Mouse (Mus musculus): ENCODE results near the gene B4galt3. TPM values are rescaled to one million over a fixed set of nuclear protein-coding genes. Genes with fewer than 3 reads are reported as not detected.
"Not testable (repeated sequence)": the region's sequence is repeated elsewhere in the genome, so short reads cannot be mapped to it uniquely, and the experiment has no call there.

B4galt3 gene
- polyA plus RNA-seq, 1 experiment from 2014 or later: 94.3 TPM

GRCm38 (mm10) chr1:171295063-171295402 lies 24.9 kb downstream of the B4galt3 start:
- no peak for ATAC-seq (replicated peaks; ENCODE audit: low FRiP score)
- H3K4me1 ChIP-seq: peaks cover 10% of the 10 kb centered on the region
- H3K9me3 ChIP-seq (replicated peaks): no peaks in the 10 kb centered on the region
- H3K36me3 ChIP-seq: peaks cover 11% of the 10 kb centered on the region
- H3K27ac ChIP-seq: peak overlapping the region; percentile 96
- 13% methylated on average over 3 of the region's 3 CpGs for WGBS
- H3K4me2 ChIP-seq: peak overlapping the region; percentile 73
- peaks cover 19% of the 10 kb centered on the region for H3K27me3 ChIP-seq
- peak overlapping the region; percentile 74; the same call in 1 of the 2 replicates for H3K9ac ChIP-seq
- H3K4me3 ChIP-seq (replicated peaks): peak overlapping the region; percentile 79

- no peak overlapping the region for H3K4me3 ChIP-seq (replicated peaks)
- no peak overlapping the region for H3K27ac ChIP-seq
- H3K4me1 ChIP-seq: peaks cover 7% of the 10 kb centered on the region
- H3K36me3 ChIP-seq: no peaks in the 10 kb centered on the region
- no peak overlapping the region for H3K9ac ChIP-seq
- no peak for ATAC-seq (replicated peaks; ENCODE audit: low FRiP score)
- H3K27me3 ChIP-seq: peaks cover 22% of the 10 kb centered on the region
- H3K4me2 ChIP-seq: no peak overlapping the region
- H3K9me3 ChIP-seq (replicated peaks): no peaks in the 10 kb centered on the region
- 70% methylated on average over 3 of the region's 3 CpGs for WGBS
Measured at GRCm38 (mm10) chr1:171298226-171298625, 28.1 kb downstream of the B4galt3 start.

DNA sequence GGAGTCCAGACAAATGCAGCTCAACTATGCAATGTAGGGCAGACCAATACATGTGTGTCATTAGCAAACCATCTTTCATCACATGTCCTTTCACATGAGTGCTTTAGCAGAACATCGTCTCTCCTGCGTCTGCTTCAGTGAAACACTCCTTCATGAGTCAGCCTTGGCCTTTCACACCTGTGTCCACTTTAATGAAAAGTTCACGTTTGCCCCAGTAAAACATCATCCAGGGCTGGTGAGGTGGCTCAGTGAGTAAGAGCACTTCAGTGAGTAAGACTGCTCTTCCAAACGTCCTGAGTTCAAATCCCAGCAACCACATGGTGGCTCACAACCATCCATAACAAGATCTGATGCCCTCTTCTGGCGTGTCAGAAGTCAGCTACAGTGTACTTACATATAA lies 36.0 kb downstream of the B4galt3 start:
- H3K9ac ChIP-seq; H3K27me3 ChIP-seq; H3K4me1 ChIP-seq; H3K36me3 ChIP-seq; H3K9me3 ChIP-seq (replicated peaks); ATAC-seq (replicated peaks; ENCODE audit: low FRiP score); H3K27ac ChIP-seq; H3K4me3 ChIP-seq (replicated peaks); H3K4me2 ChIP-seq: not testable (repeated sequence)
- 75% methylated on average over 5 of the region's 5 CpGs for WGBS

GRCm38 (mm10) chr1:171309321-171309720 lies 39.2 kb downstream of the B4galt3 start:
- no peak for ATAC-seq (replicated peaks; ENCODE audit: low FRiP score)
- H3K36me3 ChIP-seq: no peaks in the 10 kb centered on the region
- WGBS: 69% methylated on average over 2 of the region's 2 CpGs

DNA sequence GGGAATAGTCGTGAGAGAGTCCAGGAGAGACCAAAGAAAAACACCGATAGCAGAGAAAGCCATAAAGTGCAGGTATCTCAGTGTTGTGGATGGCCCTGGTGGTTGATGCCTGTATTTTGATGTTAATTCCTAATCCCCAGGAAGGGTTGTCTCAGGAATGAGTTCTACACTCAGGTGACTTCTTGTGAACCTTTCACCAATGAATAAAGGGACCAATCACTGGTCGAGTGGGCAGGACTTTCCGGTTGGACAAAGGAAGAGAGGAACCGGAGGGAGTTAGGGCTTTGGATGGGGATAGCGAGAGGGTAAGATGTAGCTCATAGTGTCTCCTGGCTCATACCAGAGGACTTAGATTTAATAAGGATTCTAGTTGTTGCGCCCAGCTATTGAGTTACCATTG lies 49.6 kb downstream of the B4galt3 start:
- H3K36me3 ChIP-seq: 0 out of 2 replicates have a peak, but pooled peaks cover 5% of the 10 kb centered on the region
- no peak for ATAC-seq (replicated peaks; ENCODE audit: low FRiP score)
- peaks cover 6% of the 10 kb centered on the region; the same call in 1 of the 2 replicates for H3K4me1 ChIP-seq
- 15% methylated on average over 7 of the region's 7 CpGs for WGBS
- H3K4me3 ChIP-seq (replicated peaks): peak overlapping the region; percentile 33
- no peaks in the 10 kb centered on the region for H3K9me3 ChIP-seq (replicated peaks)
- H3K27me3 ChIP-seq: no peaks in the 10 kb centered on the region
- H3K27ac ChIP-seq: no peak overlapping the region
- H3K4me2 ChIP-seq: peak overlapping the region; percentile 51
- H3K9ac ChIP-seq: 0 out of 2 replicates have a peak overlapping the region, but pooled peaks have one; percentile 24

More at GRCm38 (mm10) chr1:171309321-171309720, 39.2 kb downstream of the B4galt3 start:
- Histone ChIP-seq H3K4me3 (replicated peaks) (no peak overlapping the region), H3K9me3 (replicated peaks) (no peaks in the 10 kb centered on the region), H3K9ac (no peak overlapping the region), H3K4me1 (no peaks in the 10 kb centered on the region), H3K4me2 (no peak overlapping the region), H3K27me3 (no peaks in the 10 kb centered on the region), H3K27ac (no peak overlapping the region)

DNA sequence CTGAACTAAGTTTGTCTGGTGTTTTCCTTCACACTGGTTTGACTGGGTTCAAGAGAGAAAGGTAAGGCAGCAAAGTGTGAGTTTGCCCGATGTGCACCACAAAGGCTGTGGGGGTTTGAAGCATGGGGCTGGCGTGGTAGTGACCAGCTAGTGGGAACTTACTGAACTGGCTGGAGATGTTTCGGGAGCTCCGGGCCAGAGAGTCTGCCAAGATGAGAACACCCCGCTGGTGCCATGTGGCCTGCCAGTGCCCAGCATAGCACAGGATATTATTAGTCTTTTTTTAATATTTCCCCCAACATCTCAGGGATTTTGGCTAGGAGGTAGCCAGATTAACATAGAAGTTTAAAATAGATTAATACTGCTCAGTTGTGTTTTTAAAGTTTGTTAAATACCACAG lies 50.0 kb downstream of the B4galt3 start:
- no peak for ATAC-seq (replicated peaks; ENCODE audit: low FRiP score)
- Histone ChIP-seq H3K36me3 (0 out of 2 replicates have a peak, but pooled peaks cover 9% of the 10 kb centered on the region), H3K9me3 (replicated peaks) (no peaks in the 10 kb centered on the region), H3K9ac (0 out of 2 replicates have a peak overlapping the region, but pooled peaks have one; percentile 24), H3K27ac (no peak overlapping the region), H3K27me3 (no peaks in the 10 kb centered on the region), H3K4me2 (peak overlapping the region; percentile 51), H3K4me1 (peaks cover 6% of the 10 kb centered on the region; the same call in 1 of the 2 replicates), H3K4me3 (replicated peaks) (peak overlapping the region; percentile 33)
- WGBS: 21% methylated on average over 5 of the region's 5 CpGs

DNA sequence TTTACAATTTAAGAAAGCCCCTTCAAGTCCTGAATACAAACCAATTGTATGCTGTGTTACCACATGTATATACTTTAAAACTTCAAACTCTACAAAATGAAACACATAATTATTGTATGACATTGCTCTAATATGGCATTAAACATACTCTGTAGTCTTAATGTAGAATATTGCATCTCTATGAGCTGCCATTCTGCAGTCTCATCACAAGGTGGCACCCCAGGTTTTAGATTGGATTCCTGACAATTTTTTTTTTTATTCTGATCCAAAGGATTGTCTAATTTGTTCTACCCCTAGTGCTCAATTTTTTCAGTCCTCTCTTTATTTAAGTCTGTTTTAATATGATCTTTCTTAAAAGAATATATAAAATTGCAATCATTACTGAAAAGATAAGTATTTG lies 51.3 kb downstream of the B4galt3 start:
- peaks cover 6% of the 10 kb centered on the region; the same call in 1 of the 2 replicates for H3K4me1 ChIP-seq
- no peaks in the 10 kb centered on the region for H3K9me3 ChIP-seq (replicated peaks)
- ATAC-seq (replicated peaks; ENCODE audit: low FRiP score): no peak
- no peak overlapping the region for H3K9ac ChIP-seq
- H3K36me3 ChIP-seq: peaks cover 20% of the 10 kb centered on the region; the same call in 1 of the 2 replicates
- H3K27me3 ChIP-seq: no peaks in the 10 kb centered on the region
- H3K27ac ChIP-seq: no peak overlapping the region
- H3K4me2 ChIP-seq: no peak overlapping the region
- no peak overlapping the region for H3K4me3 ChIP-seq (replicated peaks)

DNA sequence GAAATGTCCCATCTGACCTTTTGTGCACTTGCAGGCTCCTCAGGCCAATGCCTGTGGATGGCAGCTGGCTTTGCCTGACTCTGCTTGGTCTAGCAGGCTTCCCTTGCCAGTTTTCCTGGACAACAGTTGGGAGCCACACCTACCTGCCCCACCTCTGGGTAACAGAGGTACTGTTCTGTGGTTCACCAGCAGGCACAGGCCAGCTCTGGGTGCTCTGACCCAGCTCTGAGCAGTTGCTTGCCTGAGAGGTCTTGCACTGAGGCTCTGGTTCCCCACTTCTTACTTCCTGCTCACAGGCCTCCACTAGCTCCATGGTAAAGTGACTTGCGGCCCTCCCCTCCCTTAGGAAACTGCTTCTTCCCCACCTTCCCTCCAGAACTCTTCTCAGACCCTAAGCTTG lies 51.9 kb downstream of the B4galt3 start:
- Histone ChIP-seq H3K27me3 (no peaks in the 10 kb centered on the region), H3K9me3 (replicated peaks) (no peaks in the 10 kb centered on the region), H3K36me3 (peaks cover 21% of the 10 kb centered on the region; the same call in 1 of the 2 replicates), H3K27ac (0 out of 2 replicates have a peak overlapping the region, but pooled peaks have one; percentile 9), H3K9ac (no peak overlapping the region), H3K4me2 (no peak overlapping the region), H3K4me3 (replicated peaks) (no peak overlapping the region), H3K4me1 (peaks cover 8% of the 10 kb centered on the region)
- peak; percentile 74; the same call in 1 of the 2 replicates for ATAC-seq (replicated peaks; ENCODE audit: low FRiP score)
- 83% methylated on average over 1 of the region's 1 CpGs for WGBS

DNA sequence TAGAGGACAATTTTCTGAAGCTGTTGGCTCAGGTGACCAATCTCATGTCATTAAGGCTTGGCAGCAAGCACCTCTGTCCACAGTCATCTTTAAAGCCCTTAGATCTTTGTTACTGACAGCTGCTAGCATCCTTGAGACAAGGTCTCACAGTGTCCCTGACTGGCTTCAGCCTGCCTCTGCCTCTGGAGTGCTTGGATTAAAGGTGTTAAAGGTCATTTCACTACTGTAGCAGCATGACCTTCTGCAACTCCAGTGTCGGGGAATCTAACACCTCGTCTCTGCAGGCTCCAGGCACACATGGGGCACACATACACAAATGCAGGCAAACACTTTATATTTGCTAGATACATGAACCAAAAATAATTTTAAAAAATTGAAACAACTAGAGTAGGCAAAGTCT lies 55.4 kb downstream of the B4galt3 start:
- 57% methylated on average over 2 of the region's 2 CpGs for whole genome bisulfite sequencing
- Histone ChIP-seq H3K4me3 (replicated peaks) (no peak overlapping the region), H3K27ac (no peak overlapping the region)

More for the DNA sequence above, 55.4 kb downstream of the B4galt3 start:
- Histone ChIP-seq H3K9me3 (replicated peaks) (no peaks in the 10 kb centered on the region), H3K9ac (no peak overlapping the region), H3K27me3 (no peaks in the 10 kb centered on the region), H3K4me2 (no peak overlapping the region), H3K4me1 (peaks cover 22% of the 10 kb centered on the region), H3K36me3 (peaks cover 21% of the 10 kb centered on the region; the same call in 1 of the 2 replicates)
- no peak for ATAC-seq (replicated peaks; ENCODE audit: low FRiP score)

Other genes starting within 250 kb of the B4galt3 start
- gene Fcgr3, start 205.4 kb upstream of the B4galt3 start, polyA plus RNA-seq (2015; fragmentation: Nextera tagmentation; extraction: Ambion mirVana): 7.8 and 10.5 TPM in 2 replicates
- gene Cfap126, start 156.4 kb upstream of the B4galt3 start, polyA plus RNA-seq (2015; fragmentation: Nextera tagmentation; extraction: Ambion mirVana): 2.0 and 2.1 TPM in 2 replicates
- gene Sdhc, start 119.7 kb upstream of the B4galt3 start, polyA plus RNA-seq (2015; fragmentation: Nextera tagmentation; extraction: Ambion mirVana): 307 and 309 TPM in 2 replicates
- gene Mpz, start 119.6 kb upstream of the B4galt3 start, polyA plus RNA-seq (2015; fragmentation: Nextera tagmentation; extraction: Ambion mirVana): 0.86 and 0.99 TPM in 2 replicates
- 2.8 and 4.0 TPM in 2 replicates for gene Pcp4l1, start 74.1 kb upstream of the B4galt3 start, polyA plus RNA-seq (2015; fragmentation: Nextera tagmentation; extraction: Ambion mirVana)
- 0.26 and 0.81 TPM in 2 replicates for gene Nr1i3, start 56.4 kb upstream of the B4galt3 start, polyA plus RNA-seq (2015; fragmentation: Nextera tagmentation; extraction: Ambion mirVana)
- 35.1 and 35.4 TPM in 2 replicates for gene Tomm40l, start 47.8 kb upstream of the B4galt3 start, polyA plus RNA-seq (2015; fragmentation: Nextera tagmentation; extraction: Ambion mirVana)
- gene Apoa2, start 45.3 kb upstream of the B4galt3 start, polyA plus RNA-seq (2015; fragmentation: Nextera tagmentation; extraction: Ambion mirVana): 45.5 and 97.5 TPM in 2 replicates
- 35.0 and 36.9 TPM in 2 replicates for gene Fcer1g, start 36.0 kb upstream of the B4galt3 start, polyA plus RNA-seq (2015; fragmentation: Nextera tagmentation; extraction: Ambion mirVana)
- 10.7 and 11.6 TPM in 2 replicates for gene Adamts4, start 19.9 kb upstream of the B4galt3 start, polyA plus RNA-seq (2015; fragmentation: Nextera tagmentation; extraction: Ambion mirVana)
- 276 and 283 TPM in 2 replicates for gene Ndufs2, start 18.9 kb upstream of the B4galt3 start, polyA plus RNA-seq (2015; fragmentation: Nextera tagmentation; extraction: Ambion mirVana)
- gene Ppox, start 10.9 kb downstream of the B4galt3 start, polyA plus RNA-seq (2015; fragmentation: Nextera tagmentation; extraction: Ambion mirVana): 63.0 and 65.4 TPM in 2 replicates
- gene Usp21, start 17.7 kb downstream of the B4galt3 start, polyA plus RNA-seq (2015; fragmentation: Nextera tagmentation; extraction: Ambion mirVana): 87.7 and 97.8 TPM in 2 replicates
- gene Ufc1, start 24.7 kb downstream of the B4galt3 start, polyA plus RNA-seq (2015; fragmentation: Nextera tagmentation; extraction: Ambion mirVana): 106 and 118 TPM in 2 replicates
- gene Dedd, start 58.8 kb downstream of the B4galt3 start, polyA plus RNA-seq (2015; fragmentation: Nextera tagmentation; extraction: Ambion mirVana): 53.1 and 55.7 TPM in 2 replicates
- gene Nit1, start 75.3 kb downstream of the B4galt3 start, polyA plus RNA-seq (2015; fragmentation: Nextera tagmentation; extraction: Ambion mirVana): 47.8 and 50.5 TPM in 2 replicates
- gene Pfdn2, start 75.3 kb downstream of the B4galt3 start, polyA plus RNA-seq (2015; fragmentation: Nextera tagmentation; extraction: Ambion mirVana): 122 and 130 TPM in 2 replicates
- gene Klhdc9, start 90.5 kb downstream of the B4galt3 start, polyA plus RNA-seq (2015; fragmentation: Nextera tagmentation; extraction: Ambion mirVana): 2.6 TPM in 2 replicates
- gene Nectin4, start 99.8 kb downstream of the B4galt3 start, polyA plus RNA-seq (2015; fragmentation: Nextera tagmentation; extraction: Ambion mirVana): 3.0 and 3.5 TPM in 2 replicates
- gene Arhgap30, start 118.6 kb downstream of the B4galt3 start, polyA plus RNA-seq (2015; fragmentation: Nextera tagmentation; extraction: Ambion mirVana): 1.2 and 1.6 TPM in 2 replicates
- 71.2 and 90.9 TPM in 2 replicates for gene Usf1, start 141.0 kb downstream of the B4galt3 start, polyA plus RNA-seq (2015; fragmentation: Nextera tagmentation; extraction: Ambion mirVana)
- 6.8 and 7.5 TPM in 2 replicates for gene Tstd1, start 148.5 kb downstream of the B4galt3 start, polyA plus RNA-seq (2015; fragmentation: Nextera tagmentation; extraction: Ambion mirVana)
- gene F11r, start 167.2 kb downstream of the B4galt3 start, polyA plus RNA-seq (2015; fragmentation: Nextera tagmentation; extraction: Ambion mirVana): 137 TPM in 2 replicates
- gene Alyref2, start 233.2 kb downstream of the B4galt3 start, polyA plus RNA-seq (2015; fragmentation: Nextera tagmentation; extraction: Ambion mirVana): 11.2 and 13.7 TPM in 2 replicates

All from kidney, embryonic 15.5 days (tissue).